Mouse (Mus musculus): ENCODE results near the gene Ptpn6.

Gene Ptpn6

DNA sequence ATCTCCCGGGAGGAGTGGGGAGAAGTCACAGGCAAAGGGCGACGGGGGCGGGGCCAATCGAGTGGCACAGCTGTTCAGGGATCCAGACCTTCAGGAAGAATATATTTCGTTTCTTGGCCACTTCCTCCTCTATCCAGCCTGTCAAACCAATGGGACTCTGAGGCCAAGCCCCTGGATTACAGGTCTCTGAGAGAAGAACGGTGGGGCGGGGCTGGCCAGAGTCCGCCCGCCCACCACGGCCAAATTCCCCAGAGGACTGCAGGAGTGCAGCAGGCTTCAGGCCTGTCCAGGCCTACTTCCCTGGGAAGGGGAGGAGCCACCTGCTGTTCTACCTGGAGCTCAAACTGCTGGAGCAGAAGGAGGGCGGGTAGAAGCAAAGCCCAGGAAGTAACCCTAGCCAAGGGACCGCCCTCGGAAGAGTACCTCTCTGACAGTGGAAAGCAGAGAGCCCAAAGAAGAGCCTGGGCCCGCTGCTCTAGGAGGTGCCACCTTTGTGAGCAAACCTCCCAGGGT is at the start of gene Ptpn6:
TSS of gene Ptpn6 (minus strand) at position 204 of the 513 bp plus-strand sequence.
- in situ Hi-C loops (cut with MboI, MseI), result loop anchor here (10.0 kb wide), 1 partner anchor 1914 kb away; no protein-coding TSS in a partner anchor

- in situ Hi-C loops (cut with MboI, MseI), result no loop called here
Measured at GRCm38 (mm10) chr6:124787722-124788121, 49.2 kb upstream of the Ptpn6 start.

- in situ Hi-C loops (cut with MboI, MseI), result no loop called here
Measured at GRCm38 (mm10) chr6:124786756-124787420, 48.4 kb upstream of the Ptpn6 start.

GRCm38 (mm10) chr6:124782436-124782835 is 43.9 kb upstream of the Ptpn6 start:
- in situ Hi-C loops (cut with MboI, MseI), result no loop called here

DNA sequence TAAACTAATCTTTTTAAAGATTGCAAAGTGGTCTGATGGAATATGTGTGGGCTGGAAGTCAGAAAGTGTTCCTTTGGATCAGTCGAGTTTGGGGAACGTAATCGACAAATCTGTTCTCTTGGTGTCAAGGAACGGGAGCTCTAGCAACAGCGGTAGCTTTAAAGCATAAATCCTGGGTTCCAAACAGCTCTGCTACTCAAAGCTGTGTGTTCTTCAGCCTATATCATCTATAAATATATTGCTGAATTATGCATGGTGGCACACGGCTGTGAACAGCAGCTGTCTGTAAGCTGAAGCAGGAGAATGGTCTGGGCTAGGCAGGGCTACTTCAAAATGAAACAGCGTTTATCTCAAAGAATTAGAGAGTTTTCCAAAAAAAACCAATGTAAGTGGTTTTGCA is 42.4 kb upstream of the Ptpn6 start:
- in situ Hi-C loops (cut with MboI, MseI), result no loop called here

DNA sequence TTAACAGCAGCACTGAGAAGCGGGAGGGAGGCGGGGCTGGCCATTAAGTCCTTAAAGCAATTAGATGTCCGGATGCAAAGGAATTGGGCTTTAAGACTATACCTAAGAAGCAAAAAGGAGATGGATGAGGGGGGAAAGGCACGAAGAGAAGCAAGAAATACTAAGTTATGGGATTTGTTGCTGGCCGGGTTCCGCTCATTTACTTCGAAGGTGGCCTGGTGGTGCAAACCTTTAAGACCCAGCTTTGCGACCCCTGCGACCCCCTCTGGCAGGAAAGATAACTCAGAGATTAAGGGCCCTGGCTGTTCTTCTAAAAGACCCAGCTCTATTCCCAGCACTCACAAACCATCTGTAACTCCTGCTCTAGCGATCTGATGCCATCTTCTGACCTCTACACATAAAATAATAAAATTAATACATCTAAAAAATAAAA is 41.5 kb upstream of the Ptpn6 start:
- in situ Hi-C loops (cut with MboI, MseI), result no loop called here

DNA sequence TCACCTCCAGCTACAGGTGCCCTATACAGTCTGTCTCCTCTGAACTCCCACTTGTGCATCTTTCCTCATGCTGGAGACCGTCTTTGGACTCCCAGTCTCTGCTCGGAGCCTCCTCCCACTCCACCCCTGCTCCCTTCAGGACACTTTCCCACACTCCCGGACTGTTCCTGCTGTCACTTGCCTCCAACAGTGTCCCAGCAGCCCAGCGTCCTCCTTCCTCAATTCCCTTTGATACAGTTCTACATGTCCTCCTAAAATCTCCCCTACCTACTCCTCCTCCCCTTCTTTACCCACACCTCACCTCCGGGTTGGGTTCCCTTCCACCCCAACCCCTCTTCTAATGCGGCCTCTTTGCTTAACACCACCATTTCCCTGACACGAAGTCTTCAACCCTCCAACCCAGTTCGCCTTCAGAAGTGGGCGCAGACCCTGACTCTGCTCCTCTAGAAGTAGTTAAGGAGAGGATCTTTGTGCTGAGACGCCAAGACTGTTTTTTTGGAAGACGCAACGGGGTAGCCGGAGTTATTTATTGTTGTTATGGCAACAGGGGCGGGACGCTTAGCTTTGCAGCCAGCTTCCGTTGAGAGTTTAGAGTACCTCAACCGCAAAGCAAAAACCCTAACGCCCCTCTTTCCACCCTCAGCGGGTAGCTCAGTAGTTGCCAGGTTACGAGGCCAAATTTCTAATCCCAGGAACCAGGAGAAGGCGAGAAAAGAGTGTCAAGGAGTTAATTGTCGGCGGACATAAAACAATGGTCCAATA is 40.9 kb upstream of the Ptpn6 start, which contains the start of gene Lrrc23:
TSS of gene Lrrc23 (minus strand) at position 506 of the 762 bp plus-strand sequence.
- in situ Hi-C loops (cut with MboI, MseI), result no loop called here

DNA sequence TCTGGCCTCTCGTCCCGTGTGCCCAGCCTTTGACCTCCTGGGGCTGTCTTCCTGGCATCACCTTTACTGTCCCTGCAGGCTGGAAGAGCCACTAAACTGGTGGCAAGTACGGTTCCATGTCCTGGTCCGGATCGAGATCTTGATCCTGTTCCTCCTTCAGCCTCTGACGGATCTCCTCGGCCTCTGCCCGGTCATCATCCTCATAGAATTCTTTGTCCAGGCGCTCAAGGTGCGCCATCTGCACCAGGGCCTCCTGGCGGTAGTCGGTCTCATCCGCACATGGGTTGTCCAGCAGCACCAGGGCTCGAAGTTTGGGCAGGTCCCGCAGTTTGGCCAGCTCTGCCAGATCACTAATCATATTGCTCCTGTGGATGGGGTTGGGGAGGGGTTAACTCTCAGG is 32.0 kb upstream of the Ptpn6 start:
- in situ Hi-C loops (cut with MboI, MseI), result no loop called here

DNA sequence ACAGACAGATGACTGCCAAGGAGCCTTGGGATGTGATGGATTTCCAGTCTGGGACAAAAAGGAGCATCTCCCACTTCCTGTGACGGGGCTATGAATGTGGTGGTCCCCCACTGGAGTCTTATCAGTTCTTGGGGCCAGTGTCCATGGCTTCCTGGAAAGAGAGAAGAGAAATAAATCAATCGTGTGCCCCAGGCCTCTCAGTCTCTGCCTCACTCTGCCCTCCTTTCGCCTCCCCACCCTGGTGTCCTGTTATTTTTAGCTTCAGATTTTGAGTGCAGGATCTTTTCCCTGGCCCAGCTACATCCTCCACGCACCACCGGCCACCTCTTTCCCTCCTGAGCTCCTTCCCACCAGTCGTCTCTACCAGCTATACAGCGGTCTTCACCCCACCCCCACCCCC is 31.5 kb upstream of the Ptpn6 start:
- in situ Hi-C loops (cut with MboI, MseI), result no loop called here

- in situ Hi-C loops (cut with MboI, MseI), result loop anchor here (10.0 kb wide), 1 partner anchor 194 kb away; the partner anchor contains the start of gene C1rb
Measured at GRCm38 (mm10) chr6:124769101-124769765, 30.7 kb upstream of the Ptpn6 start, which contains the start of gene Eno2. Gene Eno2 (minus strand): TSS chr6:124769673.

GRCm38 (mm10) chr6:124768704-124769044 is 30.2 kb upstream of the Ptpn6 start:
- in situ Hi-C loops (cut with MboI, MseI), result loop anchor here (10.0 kb wide), 1 partner anchor 194 kb away; the partner anchor contains the start of gene C1rb

DNA sequence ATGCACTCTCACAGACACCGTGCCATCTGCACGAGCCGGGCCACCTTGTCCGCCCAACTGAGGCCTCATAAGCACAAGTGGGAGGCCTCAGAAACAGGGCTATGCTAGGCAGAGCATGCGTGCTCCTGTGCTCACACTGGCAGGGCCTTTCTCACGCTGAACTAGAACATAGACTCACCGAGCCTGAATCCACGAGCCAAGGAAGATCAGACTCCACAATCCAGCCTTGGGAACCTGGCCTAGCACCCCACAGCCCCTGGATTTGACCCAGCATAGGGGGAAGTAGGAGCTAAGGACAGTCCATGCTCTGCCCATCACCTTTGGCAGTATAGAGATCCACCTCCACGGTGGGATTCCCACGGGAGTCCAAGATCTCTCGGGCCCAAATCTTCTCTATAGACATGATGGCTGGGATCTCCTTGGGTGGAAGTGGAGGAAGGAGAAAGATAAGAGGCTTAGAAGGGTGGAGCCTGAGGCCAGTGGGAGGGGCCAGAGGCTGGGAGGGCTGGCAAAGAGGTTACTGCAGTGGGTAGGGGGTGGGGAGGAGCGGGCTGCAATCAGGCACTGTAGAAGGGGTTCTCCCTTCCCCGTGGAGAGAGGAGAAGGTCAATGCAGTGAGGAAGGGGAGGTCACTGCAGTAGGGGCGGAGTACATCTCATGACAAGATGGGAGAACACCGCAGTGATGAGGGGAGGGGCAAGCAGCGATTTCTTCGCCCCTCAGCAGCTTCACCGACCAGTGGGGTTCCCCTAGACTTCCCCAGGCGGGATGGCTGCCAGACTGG is 29.6 kb upstream of the Ptpn6 start:
- in situ Hi-C loops (cut with MboI, MseI), result loop anchor here (10.0 kb wide), 1 partner anchor 193 kb away; the partner anchor contains the start of gene C1rb

GRCm38 (mm10) chr6:124767536-124767919 is 29.0 kb upstream of the Ptpn6 start:
- in situ Hi-C loops (cut with MboI, MseI), result loop anchor here (10.0 kb wide), 1 partner anchor 193 kb away; the partner anchor contains the start of gene C1rb

- in situ Hi-C loops (cut with MboI, MseI), result loop anchor here (10.0 kb wide), 1 partner anchor 191 kb away; the partner anchor contains the start of gene C1rb
Measured at GRCm38 (mm10) chr6:124765951-124766350, 27.4 kb upstream of the Ptpn6 start.

DNA sequence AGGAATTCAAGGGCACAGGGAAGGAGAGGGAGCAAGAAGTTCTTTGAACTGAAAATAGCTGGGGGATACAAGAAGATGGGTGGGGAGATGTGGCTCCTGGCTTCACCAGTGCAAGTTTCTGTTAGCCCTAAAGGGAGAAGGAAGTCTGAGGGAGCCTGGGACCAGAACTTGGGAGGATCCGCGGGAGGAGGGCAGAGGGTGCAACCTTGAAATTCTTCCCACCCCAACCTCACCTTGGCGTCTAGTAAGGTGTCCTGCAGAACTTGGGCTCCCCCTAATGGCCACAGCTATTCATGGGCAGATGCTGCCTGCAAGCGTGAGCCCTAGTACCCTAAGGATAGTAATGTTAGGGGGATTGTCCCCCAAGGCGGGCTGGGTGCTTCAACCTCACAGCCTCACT is 20.7 kb upstream of the Ptpn6 start:
- in situ Hi-C loops (cut with MboI, MseI), result loop anchor here (10.0 kb wide), 1 partner anchor 824 kb away; no protein-coding TSS in a partner anchor

GRCm38 (mm10) chr6:124758849-124759232 is 20.3 kb upstream of the Ptpn6 start:
- in situ Hi-C loops (cut with MboI, MseI), result loop anchor here (10.0 kb wide), 1 partner anchor 824 kb away; no protein-coding TSS in a partner anchor

GRCm38 (mm10) chr6:124757909-124758848 is 19.7 kb upstream of the Ptpn6 start:
- in situ Hi-C loops (cut with MboI, MseI), result loop anchor here (10.0 kb wide), 1 partner anchor 823 kb away; no protein-coding TSS in a partner anchor

- in situ Hi-C loops (cut with MboI, MseI), result loop anchor here (10.0 kb wide), 1 partner anchor 823 kb away; no protein-coding TSS in a partner anchor
Measured at GRCm38 (mm10) chr6:124757351-124757880, 18.9 kb upstream of the Ptpn6 start.

All from regulatory T cell (primary cell).